Mouse (Mus musculus) lung, postnatal 0 days (tissue): ENCODE measurements at regions not wholly inside any gene's neighbourhood (a gene's known extent, or its start where the extent isn't known, plus 50 kb on each side); places are given as distances from the start of the nearest gene placed in this dataset.

Experiments
- ATAC-seq: fragments of 200-750 bp; cut with Nextera tagmentation; 2 replicates; pipeline ENCODE4 v1.8.0; 2017; ENCODE audit warnings: moderate library complexity
- DNase-seq: peaks from one replicate; pipeline ENCODE4 v3.0.0-alpha.2; 2016; ENCODE audit warnings: low spot score
- H3K27ac ChIP-seq: fragments of 300-500 bp; sonication (generic); 2 replicates; pipeline ENCODE4 v1.5.1; 2014; ENCODE audit warnings: antibody characterized with exemption, mild to moderate bottlenecking, low read length, mixed read lengths
- H3K27me3 ChIP-seq: fragments of 300-500 bp; sonication (generic); replicated peaks from 2 replicates; pipeline ENCODE4 v1.6.1; 2014; ENCODE audit warnings: low read length, mixed read lengths; ENCODE audit not compliant: insufficient read depth
- H3K36me3 ChIP-seq: fragments of 300-500 bp; sonication (generic); 2 replicates; pipeline ENCODE4 v1.6.1; 2014; ENCODE audit warnings: low read length, mixed read lengths; ENCODE audit not compliant: insufficient read depth
- H3K4me1 ChIP-seq: fragments of 300-500 bp; sonication (generic); 2 replicates; pipeline ENCODE4 v1.6.1; 2014; ENCODE audit warnings: antibody characterized with exemption, low read depth, low read length, mixed read lengths; ENCODE audit not compliant: insufficient read depth
- H3K4me2 ChIP-seq: fragments of 300-500 bp; sonication (generic); replicated peaks from 2 replicates; pipeline ENCODE4 v1.6.1; 2014; ENCODE audit warnings: low read depth, mild to moderate bottlenecking, low read length, moderate library complexity, mixed read lengths
- H3K4me3 ChIP-seq: fragments of 300-500 bp; sonication (generic); 2 replicates; pipeline ENCODE4 v1.5.1; 2014; ENCODE audit warnings: low read depth, low read length
- H3K9ac ChIP-seq: fragments of 300-500 bp; sonication (generic); replicated peaks from 2 replicates; pipeline ENCODE4 v1.6.1; 2014; ENCODE audit warnings: low read depth, mild to moderate bottlenecking
- H3K9me3 ChIP-seq: fragments of 300-500 bp; sonication (generic); 2 replicates; pipeline ENCODE4 v1.6.1; 2016; ENCODE audit warnings: low read length, mixed read lengths
- CTCF ChIP-seq: IDR thresholded peaks from 2 replicates; pipeline ENCODE4 v1.5.1; 2016; ENCODE audit warnings: antibody characterized with exemption, mild to moderate bottlenecking
- EP300 ChIP-seq: IDR thresholded peaks from 2 replicates; pipeline ENCODE4 v1.6.1; 2016; ENCODE audit warnings: antibody characterized with exemption, mild to moderate bottlenecking, control low read depth
- WGBS: fragments of 180-500 bp; shearing (Covaris S2); extraction: QIAGEN DNeasy Blood & Tissue Kit; methylation state at CpG from one replicate; pipeline ENCODE4 v1.1.7; 2014; 5-methylcytosine and 5-hydroxymethylcytosine counted together

GRCm38 (mm10) chr2:159080784-159081544 lies 286.4 kb downstream of the Dhx35 start:
- 53% methylated on average over 19 of the region's 19 CpGs for WGBS
- H3K4me2 ChIP-seq, result no peak overlapping the region
- peak; percentile 81 for TF ChIP-seq EP300
- TF ChIP-seq CTCF, result no peak
- H3K4me3 ChIP-seq, result no peak overlapping the region
- no peaks in the 10 kb centered on the region for H3K9me3 ChIP-seq
- no peaks in the 10 kb centered on the region for H3K36me3 ChIP-seq
- H3K9ac ChIP-seq, result no peak overlapping the region
- H3K27me3 ChIP-seq, result no peaks in the 10 kb centered on the region
- DNase-seq (peak; percentile 74), ATAC-seq (peak; percentile 70)
- no peaks in the 10 kb centered on the region for H3K4me1 ChIP-seq
- H3K27ac ChIP-seq, result no peak overlapping the region

GRCm38 (mm10) chr2:159086836-159087235 lies 292.2 kb downstream of the Dhx35 start:
- H3K27me3 ChIP-seq, result no peaks in the 10 kb centered on the region
- no peaks in the 10 kb centered on the region for H3K4me1 ChIP-seq
- H3K9me3 ChIP-seq, result no peaks in the 10 kb centered on the region
- no peak for DNase-seq
- no peak overlapping the region for H3K4me2 ChIP-seq
- no peak overlapping the region for H3K4me3 ChIP-seq
- no peak for ATAC-seq
- TF ChIP-seq CTCF (no peak), EP300 (no peak)
- no peaks in the 10 kb centered on the region for H3K36me3 ChIP-seq
- no peak overlapping the region for H3K9ac ChIP-seq
- no peak overlapping the region for H3K27ac ChIP-seq
- 79% methylated on average over 2 of the region's 2 CpGs for WGBS

GRCm38 (mm10) chr2:159088196-159088595 lies 293.6 kb downstream of the Dhx35 start:
- H3K36me3 ChIP-seq, result no peaks in the 10 kb centered on the region
- WGBS, result 63% methylated on average over 4 of the region's 4 CpGs
- DNase-seq (no peak), ATAC-seq (no peak)
- H3K4me1 ChIP-seq, result no peaks in the 10 kb centered on the region
- no peak for TF ChIP-seq EP300
- TF ChIP-seq CTCF, result no peak
- no peak overlapping the region for H3K9ac ChIP-seq
- H3K27ac ChIP-seq, result no peak overlapping the region
- H3K9me3 ChIP-seq, result no peaks in the 10 kb centered on the region
- no peak overlapping the region for H3K4me2 ChIP-seq
- no peak overlapping the region for H3K4me3 ChIP-seq
- H3K27me3 ChIP-seq, result no peaks in the 10 kb centered on the region

- Histone ChIP-seq H3K27ac (no peak overlapping the region), H3K4me3 (no peak overlapping the region), H3K4me1 (no peaks in the 10 kb centered on the region), H3K9me3 (no peaks in the 10 kb centered on the region), H3K4me2 (no peak overlapping the region), H3K9ac (no peak overlapping the region), H3K27me3 (no peaks in the 10 kb centered on the region), H3K36me3 (no peaks in the 10 kb centered on the region)
- peak; percentile 43 for DNase-seq
- 34% methylated on average over 2 of the region's 2 CpGs for WGBS
- ATAC-seq, result peak; percentile 71
- TF ChIP-seq CTCF (no peak), EP300 (no peak)
Observed at GRCm38 (mm10) chr2:159096667-159097066, 302.1 kb downstream of the Dhx35 start.

GRCm38 (mm10) chr2:159134042-159134441 lies 339.4 kb downstream of the Dhx35 start:
- Histone ChIP-seq H3K27me3 (no peaks in the 10 kb centered on the region), H3K4me1 (no peaks in the 10 kb centered on the region), H3K9me3 (no peaks in the 10 kb centered on the region), H3K9ac (no peak overlapping the region), H3K27ac (no peak overlapping the region), H3K4me2 (no peak overlapping the region), H3K36me3 (no peaks in the 10 kb centered on the region), H3K4me3 (no peak overlapping the region)
- TF ChIP-seq EP300 (no peak), CTCF (no peak)
- DNase-seq (peak; percentile 32), ATAC-seq (no peak)
- 57% methylated on average over 6 of the region's 6 CpGs for WGBS

GRCm38 (mm10) chr2:159138603-159139002 lies 344.0 kb downstream of the Dhx35 start:
- no peak overlapping the region for H3K27ac ChIP-seq
- no peak overlapping the region for H3K4me2 ChIP-seq
- no peak for DNase-seq
- WGBS, result 91% methylated on average over 2 of the region's 2 CpGs
- no peaks in the 10 kb centered on the region for H3K27me3 ChIP-seq
- H3K4me1 ChIP-seq, result no peaks in the 10 kb centered on the region
- H3K36me3 ChIP-seq, result no peaks in the 10 kb centered on the region
- no peak for ATAC-seq
- no peaks in the 10 kb centered on the region for H3K9me3 ChIP-seq
- H3K4me3 ChIP-seq, result no peak overlapping the region
- no peak overlapping the region for H3K9ac ChIP-seq
- TF ChIP-seq EP300, result no peak
- TF ChIP-seq CTCF, result no peak
